Mouse (Mus musculus): ENCODE measurements around the gene Cbwd1.
A peak's percentile ranks its signal among the peaks of the same experiment; 100 is the strongest.

Cbwd1 gene

GRCm38 (mm10) chr19:24977991-24978390 is 16.6 kb upstream of the Cbwd1 start:
- DNase-seq (ENCODE audit: low read depth), result no peak

GRCm38 (mm10) chr19:24972701-24973390 is 11.4 kb upstream of the Cbwd1 start:
- DNase-seq (ENCODE audit: low read depth), result no peak

GRCm38 (mm10) chr19:24971307-24971706 is 9.9 kb upstream of the Cbwd1 start:
- no peak for DNase-seq (ENCODE audit: low read depth)

GRCm38 (mm10) chr19:24966941-24967340 is 5.5 kb upstream of the Cbwd1 start:
- no peak for DNase-seq (ENCODE audit: low read depth)

DNA sequence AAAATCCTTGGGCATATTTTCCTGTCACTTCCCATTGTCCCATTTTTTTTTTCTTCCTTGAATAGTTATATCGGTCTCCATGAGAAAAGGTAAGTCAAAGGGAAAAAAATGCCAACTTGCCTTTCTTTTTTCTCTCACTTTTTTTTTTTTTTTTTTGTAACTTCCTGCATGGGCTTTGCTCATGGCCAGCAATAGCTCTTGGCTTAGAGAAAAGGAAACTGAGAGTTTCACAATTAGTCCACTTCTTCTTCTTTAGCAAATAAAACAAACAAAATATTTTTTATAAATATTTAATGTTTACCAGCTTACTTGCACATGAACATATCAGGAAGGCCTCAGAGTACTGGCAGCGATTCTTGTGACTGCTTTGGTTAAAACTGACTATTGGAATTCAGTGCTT is 4.8 kb upstream of the Cbwd1 start:
- no peak for DNase-seq (ENCODE audit: low read depth)

DNA sequence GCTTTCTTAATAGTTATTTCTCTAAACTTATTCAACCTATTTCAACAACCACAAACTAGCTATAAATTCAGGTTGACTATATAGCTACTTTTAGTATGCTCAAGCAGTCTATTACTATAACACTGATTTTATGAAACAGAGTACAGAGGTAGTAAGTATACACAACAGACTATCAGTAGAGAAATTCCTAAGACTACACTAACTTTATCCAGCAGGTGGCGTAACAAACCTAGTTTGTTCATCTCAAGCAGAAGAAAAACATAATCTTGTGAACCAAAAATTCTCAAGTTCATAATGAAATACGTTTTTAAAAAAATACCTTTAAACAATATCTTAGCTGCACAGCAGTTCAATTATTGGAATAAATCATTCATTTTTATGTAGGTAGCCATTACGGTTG is 2.9 kb downstream of the Cbwd1 start:
- peak; percentile 91 for DNase-seq (ENCODE audit: low read depth)

- no peak for DNase-seq (ENCODE audit: low read depth)
Observed at GRCm38 (mm10) chr19:24945521-24946262, 15.7 kb downstream of the Cbwd1 start.

- DNase-seq (ENCODE audit: low read depth), result no peak
Observed at GRCm38 (mm10) chr19:24937084-24937483, 24.3 kb downstream of the Cbwd1 start.

- DNase-seq (ENCODE audit: low read depth), result peak; percentile 34
Observed at GRCm38 (mm10) chr19:24929041-24929440, 32.4 kb downstream of the Cbwd1 start.

DNA sequence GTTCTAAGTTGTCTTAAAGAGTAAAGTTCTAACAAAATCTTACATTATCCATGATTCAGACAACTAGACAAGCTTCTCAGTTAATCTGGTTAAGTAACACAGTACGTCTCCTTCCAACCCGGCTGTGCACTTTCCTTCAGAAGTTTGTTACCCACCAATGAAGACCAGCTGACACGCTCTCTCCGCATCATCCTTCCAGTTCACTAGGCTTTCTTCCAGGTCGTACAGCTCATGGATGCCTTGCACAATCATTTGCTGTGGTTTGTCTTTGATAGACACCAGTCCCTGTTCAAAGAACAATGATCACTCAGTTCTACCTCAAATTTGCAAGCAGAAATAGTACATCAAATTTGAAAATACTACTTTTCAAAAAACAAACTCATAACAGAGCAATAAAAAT is 40.5 kb downstream of the Cbwd1 start:
- peak; percentile 76 for DNase-seq (ENCODE audit: low read depth)

DNA sequence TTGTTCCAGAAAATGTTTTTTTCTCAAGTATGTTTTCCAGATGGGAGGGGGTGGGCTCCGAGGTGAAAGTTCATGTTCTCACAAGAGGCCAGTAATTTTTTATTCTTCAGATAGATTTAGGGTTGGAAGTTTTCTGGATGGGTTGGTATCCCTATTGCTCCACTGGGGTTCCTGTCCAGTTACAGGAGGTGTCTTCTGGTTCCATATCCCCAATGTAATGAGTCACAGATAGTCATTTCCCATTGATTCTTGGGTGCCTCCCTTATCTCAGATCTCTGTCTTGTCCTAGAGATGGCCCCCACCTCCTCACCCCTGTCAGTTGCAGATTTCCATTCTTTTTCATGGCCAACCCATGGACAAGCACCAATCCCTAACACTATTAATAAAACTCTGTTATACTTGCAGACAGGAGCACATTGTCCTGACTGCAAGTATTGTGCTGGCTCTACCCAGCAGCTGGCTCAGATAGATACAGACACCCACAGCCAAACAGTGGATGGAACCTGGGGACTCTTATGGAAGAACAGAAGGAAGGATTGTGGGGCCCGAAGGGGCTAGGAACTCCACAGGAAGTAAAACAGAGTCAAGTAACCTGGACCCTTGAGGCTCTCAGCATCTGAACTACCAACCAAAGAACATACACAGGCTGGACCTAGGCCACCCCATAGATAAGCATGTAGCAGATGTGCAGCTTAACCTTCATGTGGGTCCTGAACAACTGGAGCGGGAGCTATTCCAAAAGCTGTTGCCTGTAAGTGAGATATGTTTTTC is 52.8 kb downstream of the Cbwd1 start:
- no peak for DNase-seq (ENCODE audit: low read depth)

DNA sequence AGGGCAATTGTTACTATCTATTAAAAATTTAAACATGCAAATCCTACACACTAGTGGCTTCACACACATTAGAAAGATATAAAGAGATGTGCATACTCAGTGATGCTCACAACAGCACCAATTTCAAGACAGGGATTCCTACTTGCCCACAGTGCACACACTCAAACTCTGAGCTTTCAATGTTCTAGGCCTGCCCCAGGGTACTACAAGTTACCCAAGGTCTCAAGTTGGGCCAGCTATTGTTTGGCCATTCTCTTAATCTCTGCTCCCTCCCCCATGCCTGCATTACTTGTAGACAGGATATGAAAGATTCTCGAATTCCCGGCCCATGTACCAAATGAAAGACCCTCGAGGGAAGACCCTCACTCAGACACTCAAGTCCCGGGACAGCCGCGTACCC is 53.8 kb downstream of the Cbwd1 start:
- no peak for DNase-seq (ENCODE audit: low read depth)

GRCm38 (mm10) chr19:24902821-24903220 is 58.6 kb downstream of the Cbwd1 start:
- no peak for DNase-seq (ENCODE audit: low read depth)

DNA sequence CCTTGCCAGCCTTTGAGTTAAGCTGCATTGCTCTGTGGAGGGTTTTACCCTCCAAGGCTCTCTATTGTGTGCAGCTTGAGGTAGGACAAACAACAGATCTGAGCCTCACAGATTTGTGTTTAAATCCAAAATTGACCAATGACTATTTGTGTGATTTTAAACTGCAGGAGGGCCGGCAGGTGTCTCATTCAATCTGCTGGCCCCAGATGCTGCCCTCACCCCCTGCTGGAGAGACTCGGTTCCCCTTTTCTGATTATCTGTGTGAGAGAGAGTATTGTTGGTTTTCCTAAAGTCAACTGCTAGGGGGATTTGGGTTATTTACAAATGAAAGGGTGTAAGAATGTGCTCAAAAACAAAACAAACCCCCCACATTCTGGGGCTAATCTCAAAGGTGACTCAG is 59.2 kb downstream of the Cbwd1 start:
- no peak for DNase-seq (ENCODE audit: low read depth)

DNA sequence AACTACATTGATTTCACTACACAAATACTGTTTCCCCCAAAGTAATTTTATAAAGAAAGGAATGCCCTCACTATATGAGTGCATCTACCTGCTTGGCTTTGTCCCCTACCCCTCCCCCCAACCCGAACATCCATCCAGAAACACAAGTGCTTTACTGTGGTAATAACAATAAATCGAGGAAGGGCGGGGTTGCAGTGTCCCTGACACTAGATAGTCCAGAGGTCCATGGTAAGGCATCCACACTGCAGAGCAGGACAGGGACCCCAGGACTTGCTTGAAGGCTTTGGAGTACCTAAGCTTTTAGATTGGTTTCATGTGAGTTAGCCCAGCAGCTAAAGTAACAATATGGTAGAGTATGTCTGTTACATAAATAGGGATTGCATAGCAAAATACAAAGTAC is 59.7 kb downstream of the Cbwd1 start:
- no peak for DNase-seq (ENCODE audit: low read depth)

- DNase-seq (ENCODE audit: low read depth), result no peak
Observed at GRCm38 (mm10) chr19:24900581-24901220, 60.7 kb downstream of the Cbwd1 start, which contains the start of gene Foxd4. Foxd4 (minus strand) TSS chr19:24901197.

DNA sequence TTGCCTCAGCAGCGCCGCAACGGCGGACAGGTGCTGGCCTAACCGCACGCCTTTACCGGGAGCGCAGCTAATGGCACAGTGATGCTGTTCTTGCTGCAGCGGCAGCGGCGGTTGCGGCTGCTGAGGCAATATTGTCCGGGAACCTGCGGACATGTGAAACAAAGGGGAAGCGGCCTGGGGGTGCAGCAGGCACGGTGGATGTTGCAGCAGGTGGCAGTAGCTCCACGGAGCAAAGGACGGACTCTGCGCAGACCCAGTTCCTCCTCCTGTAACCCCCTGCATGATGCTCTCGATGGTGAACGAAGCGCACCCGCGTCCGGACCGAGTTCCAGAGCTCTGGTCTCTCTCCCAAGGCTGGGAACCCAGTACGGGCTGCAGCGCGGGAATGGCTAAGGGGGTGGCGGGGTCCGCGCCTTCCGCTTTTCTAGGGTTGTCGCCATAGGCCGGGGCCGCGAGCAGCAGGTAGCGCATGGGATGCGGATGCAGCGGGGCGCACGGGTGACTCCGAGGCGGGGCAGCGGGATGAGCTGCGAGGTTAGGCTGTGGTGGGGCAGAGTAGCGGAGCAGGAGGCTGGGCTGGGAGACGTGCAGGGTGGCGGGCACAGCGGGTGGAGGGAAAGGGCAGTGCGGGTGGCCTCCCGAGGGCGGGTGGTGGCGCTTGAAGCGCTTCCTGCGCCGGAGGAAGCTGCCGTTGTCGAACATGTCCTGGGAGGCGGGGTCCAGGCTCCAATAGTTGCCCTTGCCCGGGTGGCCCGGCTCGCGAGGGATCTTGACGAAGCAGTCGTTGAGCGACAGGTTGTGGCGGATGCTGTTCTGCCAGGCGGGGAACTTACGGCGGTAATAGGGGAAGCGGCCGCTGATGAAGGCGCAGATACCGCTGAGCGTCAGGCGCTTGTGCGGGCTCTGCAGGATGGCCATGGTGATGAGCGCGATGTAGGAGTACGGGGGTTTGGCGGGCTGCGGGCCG is 61.5 kb downstream of the Cbwd1 start:
- DNase-seq (ENCODE audit: low read depth), result no peak

GRCm38 (mm10) chr19:24898737-24899577 is 62.5 kb downstream of the Cbwd1 start:
- no peak for DNase-seq (ENCODE audit: low read depth)

DNA sequence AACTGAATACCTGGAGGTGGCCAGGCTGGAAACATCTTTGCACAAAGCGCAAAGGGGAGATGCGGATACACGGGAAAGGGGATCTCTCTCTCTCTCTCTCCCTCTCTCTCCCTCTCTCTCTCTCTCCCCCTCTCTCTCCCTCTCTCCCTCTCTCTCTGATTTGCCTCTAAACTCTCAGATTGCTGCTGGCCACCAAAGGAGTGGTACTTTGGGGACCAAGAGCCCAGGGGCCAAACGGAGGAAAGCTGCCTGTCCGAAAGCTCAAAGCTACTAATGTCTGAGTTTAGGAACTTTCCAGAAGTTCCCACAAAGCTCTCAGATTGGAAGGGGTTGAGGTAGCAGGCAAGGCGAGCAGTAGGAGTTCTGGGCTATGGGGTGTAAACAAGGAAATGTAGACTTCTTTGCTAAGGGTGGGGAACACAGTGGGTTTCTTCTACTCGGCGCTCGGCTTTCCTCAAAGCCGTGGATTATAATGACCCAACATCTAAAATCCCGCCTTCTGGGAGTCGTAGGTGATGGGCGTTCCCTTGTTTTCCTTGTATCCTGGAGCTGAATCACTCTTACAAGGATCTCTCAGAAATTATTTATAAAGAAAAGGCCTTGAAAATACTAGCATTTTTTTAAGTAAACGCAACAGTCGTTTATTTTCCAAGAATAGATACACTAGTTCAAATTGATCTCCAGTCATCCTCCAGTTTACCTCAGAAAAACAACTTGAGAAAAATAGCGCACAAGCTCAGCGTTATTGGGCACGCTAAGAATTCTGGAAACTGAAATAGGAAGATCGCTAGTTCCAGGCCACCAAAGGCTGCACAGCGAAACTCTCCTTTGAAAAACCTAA is 63.3 kb downstream of the Cbwd1 start:
- no peak for DNase-seq (ENCODE audit: low read depth)
